Mouse (Mus musculus) heart, embryonic 14.5 days (tissue): ENCODE data around the gene Cyp46a1. TPM values are rescaled to one million over a fixed set of nuclear protein-coding genes. Genes with fewer than 3 reads are reported as not detected.

Experiments
- ATAC-seq: fragments of 200-750 bp; cut with Nextera tagmentation; 2 replicates; pipeline ENCODE4 v1.8.0; 2017; ENCODE audit warnings: low read depth, moderate TSS enrichment; ENCODE audit not compliant: insufficient number of reproducible peaks, insufficient read depth, low FRiP score
- H3K27ac ChIP-seq, 2 experiments: fragments of 200-500 bp in 1 of 2; fragments of 300-500 bp in 1 of 2; sonication (generic) in 1 of 2; replicated peaks in 1 of 2; 2 replicates each; pipeline ENCODE4 v1.5.1; 2012 to 2014; ENCODE audit warnings: low read depth in 2 of 2, low read length in 2 of 2, control low read depth in 1 of 2, mild to moderate bottlenecking in 1 of 2, mixed read lengths in 1 of 2; ENCODE audit not compliant: control insufficient read depth in 1 of 2, insufficient read depth in 1 of 2
- H3K27me3 ChIP-seq: fragments of 300-500 bp; sonication (generic); 2 replicates; pipeline ENCODE4 v1.6.1; 2014; ENCODE audit warnings: mild to moderate bottlenecking, low read length, control low read depth; ENCODE audit not compliant: control insufficient read depth, insufficient read depth
- H3K36me3 ChIP-seq: fragments of 300-500 bp; sonication (generic); 2 replicates; pipeline ENCODE4 v1.6.1; 2014; ENCODE audit warnings: mild to moderate bottlenecking, control low read depth, low read length, mixed read lengths; ENCODE audit not compliant: control insufficient read depth, insufficient read depth
- H3K4me1 ChIP-seq, 2 experiments: fragments of 200-500 bp in 1 of 2; fragments of 300-500 bp in 1 of 2; sonication (generic) in 1 of 2; 2 replicates each; pipeline ENCODE4 v1.6.1; 2012 to 2014; ENCODE audit warnings: low read length in 2 of 2, control low read depth in 1 of 2, mixed read lengths in 1 of 2; ENCODE audit not compliant: control insufficient read depth in 2 of 2, insufficient read depth in 2 of 2
- H3K4me2 ChIP-seq: fragments of 300-500 bp; sonication (generic); 2 replicates; pipeline ENCODE4 v1.6.1; 2014; ENCODE audit warnings: mild to moderate bottlenecking, low read length
- H3K4me3 ChIP-seq, 2 experiments: fragments of 200-500 bp in 1 of 2; fragments of 300-500 bp in 1 of 2; sonication (generic) in 1 of 2; 2 replicates each; pipeline ENCODE4 v1.5.1; 2012 to 2014; ENCODE audit warnings: low read length in 2 of 2, mild to moderate bottlenecking in 2 of 2, control low read depth in 1 of 2, low read depth in 1 of 2, moderate library complexity in 1 of 2; ENCODE audit not compliant: control insufficient read depth in 1 of 2, insufficient read depth in 1 of 2
- H3K9ac ChIP-seq: fragments of 300-500 bp; sonication (generic); 2 replicates; pipeline ENCODE4 v1.6.1; 2014; ENCODE audit warnings: mild to moderate bottlenecking, low read length
- H3K9me3 ChIP-seq: fragments of 300-500 bp; sonication (generic); 2 replicates; pipeline ENCODE4 v1.6.1; 2016; ENCODE audit warnings: low read length, control low read depth; ENCODE audit not compliant: control insufficient read depth
- WGBS: fragments of 180-500 bp; shearing (Covaris S2); extraction: QIAGEN DNeasy Blood & Tissue Kit; methylation state at CpG from one replicate; pipeline ENCODE4 v1.1.7; 2014; 5-methylcytosine and 5-hydroxymethylcytosine counted together
- polyA plus RNA-seq: library from polyadenylated mRNA; unstranded; fragments of >200 nt; fragmentation: Nextera tagmentation; extraction: Ambion mirVana; gene quantifications from 2 replicates; pipeline ENCODE4 v1.2.1, GENCODE M21; 2014

Cyp46a1 gene
- polyA plus RNA-seq, 1 experiment from 2014 or later, result 4.2 TPM

DNA sequence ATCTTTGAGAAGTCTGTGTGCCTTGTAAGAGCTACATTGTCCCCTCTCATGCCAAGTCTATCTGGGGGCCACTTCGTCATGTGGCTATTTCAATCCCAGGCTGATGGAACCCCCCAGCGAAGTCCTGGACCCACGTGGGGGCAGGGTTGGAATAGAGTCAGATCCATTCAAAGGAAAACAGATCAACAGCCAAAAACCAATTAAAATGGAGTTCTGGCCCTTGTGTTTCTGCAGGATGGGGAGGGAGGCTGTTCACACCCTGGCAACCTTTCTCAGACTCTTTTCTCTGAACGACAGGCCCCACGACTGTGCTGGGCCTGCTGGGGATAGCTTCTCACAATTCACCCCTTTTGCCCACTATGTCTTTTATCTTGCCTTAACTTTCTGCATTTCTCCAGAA, 7.8 kb upstream of the Cyp46a1 start:
- peaks cover 44% of the 10 kb centered on the region for H3K27me3 ChIP-seq

DNA sequence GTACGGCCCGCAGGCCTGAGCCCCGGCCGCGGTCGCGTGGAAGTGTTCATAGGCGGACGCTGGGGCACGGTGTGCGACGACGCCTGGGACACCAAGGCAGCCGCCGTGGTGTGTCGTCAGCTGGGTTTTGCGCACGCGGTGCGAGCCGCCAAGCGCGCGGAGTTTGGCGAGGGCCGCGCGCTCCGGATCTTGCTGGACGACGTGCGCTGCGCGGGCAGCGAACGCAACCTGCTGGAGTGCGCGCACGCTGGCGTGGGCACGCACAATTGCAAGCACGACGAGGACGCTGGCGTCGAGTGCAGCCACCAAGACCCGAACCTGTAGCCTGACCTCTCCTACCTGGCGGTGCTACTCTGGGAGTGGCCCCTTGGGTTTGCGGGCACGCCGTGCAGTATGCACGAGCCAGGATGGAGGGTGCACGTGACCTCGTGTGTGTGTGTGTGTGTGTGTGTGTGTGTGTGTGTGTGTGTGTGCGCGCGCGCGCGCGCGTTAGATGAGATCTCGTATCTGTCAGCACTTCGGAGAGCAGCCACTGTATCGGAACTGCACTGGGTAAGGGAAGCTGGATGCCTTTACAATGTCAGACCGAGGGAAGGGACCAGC, 6.2 kb upstream of the Cyp46a1 start:
- Histone ChIP-seq H3K9me3 (no peaks in the 10 kb centered on the region), H3K4me1 (peaks cover 8 to 24% of the 10 kb centered on the region in 2 experiments), H3K9ac (peak overlapping the region; percentile 59), H3K27ac (no peak overlapping the region), H3K4me3 (peak overlapping the region; percentile 31 to 41), H3K4me2 (peak overlapping the region; percentile 72), H3K27me3 (peaks cover 51% of the 10 kb centered on the region), H3K36me3 (no peaks in the 10 kb centered on the region)
- ATAC-seq, result no peak
- whole genome bisulfite sequencing, result under 1% methylated on average over 66 of the region's 66 CpGs

More for the DNA sequence above, 7.8 kb upstream of the Cyp46a1 start:
- ATAC-seq, result no peak
- no peak overlapping the region for H3K9ac ChIP-seq
- no peaks in the 10 kb centered on the region for H3K36me3 ChIP-seq
- H3K9me3 ChIP-seq, result no peaks in the 10 kb centered on the region
- 51% methylated on average over 5 of the region's 5 CpGs for WGBS
- no peak overlapping the region for H3K4me2 ChIP-seq
- H3K4me3 ChIP-seq, result no peak overlapping the region
- no peak overlapping the region for H3K27ac ChIP-seq
- peaks cover 8 to 21% of the 10 kb centered on the region in 2 experiments for H3K4me1 ChIP-seq

DNA sequence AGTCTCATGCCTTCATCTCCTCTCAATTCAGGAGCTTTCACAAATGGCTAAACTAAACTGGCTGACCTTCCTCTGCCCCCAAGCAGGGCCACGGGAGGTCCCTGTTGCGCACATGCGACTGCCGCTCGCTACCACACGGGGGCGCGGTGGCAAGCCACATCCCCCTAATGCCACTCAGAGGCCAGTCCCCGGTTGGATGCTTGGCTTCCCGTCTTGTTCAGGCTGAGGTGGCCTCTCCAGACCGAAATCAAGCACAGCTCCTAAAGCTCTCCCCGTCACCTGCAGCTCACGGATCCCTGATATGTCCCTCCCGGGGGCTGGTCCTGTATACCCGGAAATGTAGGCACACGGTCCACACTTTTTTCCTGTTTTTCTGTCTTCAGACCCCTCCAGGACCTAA, 1.1 kb upstream of the Cyp46a1 start:
- peaks cover 49% of the 10 kb centered on the region for H3K27me3 ChIP-seq
- WGBS, result 2% methylated on average over 16 of the region's 16 CpGs

DNA sequence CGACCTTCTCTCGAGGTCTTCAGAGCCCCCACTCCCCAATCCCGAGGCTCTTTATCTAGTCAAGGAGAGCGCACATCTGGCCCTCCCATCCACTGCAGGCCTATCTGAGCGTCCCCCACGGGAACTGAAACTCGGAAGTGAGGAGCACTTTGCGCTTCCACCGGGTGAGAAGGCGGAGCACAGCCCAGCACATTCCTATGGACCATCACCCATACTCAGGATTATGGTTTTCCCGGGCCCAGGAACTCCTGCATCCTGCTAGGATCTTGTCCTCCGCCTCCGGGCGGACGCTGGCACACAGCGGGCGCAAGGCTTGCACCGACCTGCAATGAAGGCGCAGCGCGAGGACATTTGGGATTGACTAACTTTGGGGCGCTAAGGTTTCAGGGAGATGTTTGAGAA, 699 bp upstream of the Cyp46a1 start:
- H3K4me1 ChIP-seq, result peaks cover 15 to 24% of the 10 kb centered on the region in 2 experiments
- no peaks in the 10 kb centered on the region for H3K9me3 ChIP-seq
- H3K36me3 ChIP-seq, result no peaks in the 10 kb centered on the region
- H3K9ac ChIP-seq, result peak overlapping the region; percentile 54
- ATAC-seq, result no peak
- H3K4me3 ChIP-seq, result peak overlapping the region; percentile 46 to 74
- peak overlapping the region; percentile 36 to 63; a peak in 2 of 4 replicates for H3K27ac ChIP-seq
- H3K27me3 ChIP-seq, result peaks cover 45% of the 10 kb centered on the region
- WGBS, result under 1% methylated on average over 22 of the region's 22 CpGs
- peak overlapping the region; percentile 97 for H3K4me2 ChIP-seq

More for the DNA sequence above, 1.1 kb upstream of the Cyp46a1 start:
- peak overlapping the region; percentile 97 for H3K4me2 ChIP-seq
- H3K4me1 ChIP-seq, result peaks cover 17 to 28% of the 10 kb centered on the region in 2 experiments
- ATAC-seq, result peak; percentile 33; the same call in 1 of the 2 replicates
- H3K36me3 ChIP-seq, result no peaks in the 10 kb centered on the region
- peak overlapping the region; percentile 54 for H3K9ac ChIP-seq
- H3K4me3 ChIP-seq, result peak overlapping the region; percentile 46 to 74
- peak overlapping the region in 1 of 2 experiments; percentile 63; a peak in 1 of 4 replicates for H3K27ac ChIP-seq
- H3K9me3 ChIP-seq, result no peaks in the 10 kb centered on the region

DNA sequence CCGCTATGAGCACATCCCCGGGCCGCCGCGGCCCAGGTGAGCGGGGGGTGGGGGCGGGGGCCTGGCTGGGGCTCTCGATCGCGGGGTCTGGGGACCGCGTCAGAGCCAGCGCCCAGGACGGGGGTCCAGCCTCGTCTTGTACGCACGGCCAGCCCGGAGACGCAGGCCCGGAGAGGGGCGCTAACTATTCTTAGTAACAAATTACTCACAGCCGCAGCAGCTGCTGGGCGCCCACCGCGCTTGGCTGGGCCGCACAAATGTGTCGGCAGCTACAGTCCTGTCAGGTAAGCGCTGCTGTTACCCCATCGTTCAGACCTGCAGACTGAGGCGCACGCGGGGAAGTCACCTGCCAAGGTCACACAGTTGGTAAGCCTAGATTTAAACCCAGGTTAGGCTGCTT, 348 bp downstream of the Cyp46a1 start:
- Histone ChIP-seq H3K4me3 (peak overlapping the region; percentile 64 to 74), H3K4me1 (peaks cover 17 to 27% of the 10 kb centered on the region in 2 experiments), H3K4me2 (peak overlapping the region; percentile 97), H3K9me3 (no peaks in the 10 kb centered on the region), H3K9ac (peak overlapping the region; percentile 73), H3K36me3 (no peaks in the 10 kb centered on the region), H3K27ac (peak overlapping the region in 1 of 2 experiments; percentile 77; a peak in 2 of 4 replicates), H3K27me3 (peaks cover 34% of the 10 kb centered on the region)
- under 1% methylated on average over 28 of the region's 32 CpGs for WGBS
- ATAC-seq, result 0 out of 2 replicates have a peak, but pooled peaks have one; percentile 5

DNA sequence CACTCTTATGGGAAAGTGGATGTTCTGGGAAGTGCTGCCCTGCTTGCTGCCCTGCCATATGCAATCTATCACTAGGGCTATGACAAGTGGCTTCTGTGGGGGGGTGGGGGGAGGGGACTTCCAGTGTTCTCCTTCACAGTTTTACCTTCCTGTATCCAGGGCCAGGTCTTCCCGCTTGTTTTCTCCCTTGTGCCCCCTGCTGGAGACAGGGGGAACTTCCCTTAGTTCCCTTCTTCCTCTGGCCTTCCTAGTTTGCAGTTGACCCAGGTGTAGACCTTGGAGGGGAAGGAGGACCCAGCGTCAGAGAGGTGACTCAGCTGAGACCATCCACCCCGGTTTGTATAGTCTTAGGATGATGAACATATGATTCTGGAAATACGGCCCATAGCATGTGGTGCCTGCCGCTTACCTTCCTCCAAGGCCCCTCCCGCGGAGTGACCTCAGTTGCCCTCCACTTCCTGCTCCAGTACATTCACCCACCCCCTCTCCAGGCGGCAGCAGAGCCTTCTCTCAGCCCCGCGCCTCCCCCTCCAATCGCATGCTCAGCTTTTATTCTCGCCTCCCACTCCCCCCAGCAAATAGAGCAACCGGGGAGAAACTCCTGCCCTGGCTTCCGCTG, 4.5 kb downstream of the Cyp46a1 start:
- no peak overlapping the region for H3K27ac ChIP-seq

DNA sequence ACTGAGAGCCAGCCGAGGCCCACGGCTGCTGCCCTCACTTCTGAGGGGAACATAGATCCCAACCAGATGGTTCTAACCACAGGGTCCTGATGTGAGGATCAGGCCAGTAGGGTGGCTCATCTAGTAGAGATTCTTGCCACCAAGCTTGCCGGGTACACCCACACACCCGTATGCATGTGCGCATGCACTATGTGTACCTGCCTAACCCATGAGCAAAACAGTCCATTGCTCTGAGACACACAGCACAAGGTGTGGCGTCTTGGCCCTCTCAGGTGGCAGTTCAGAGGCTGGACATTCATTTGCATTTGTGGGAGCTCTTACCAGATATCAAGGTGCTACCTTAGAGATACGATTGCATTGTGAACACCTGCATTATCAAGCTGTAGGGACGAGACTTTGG, 14.0 kb downstream of the Cyp46a1 start:
- H3K36me3 ChIP-seq, result no peaks in the 10 kb centered on the region
- H3K27me3 ChIP-seq, result peaks cover 22% of the 10 kb centered on the region
- ATAC-seq, result no peak
- H3K9ac ChIP-seq, result no peak overlapping the region
- WGBS, result 72% methylated on average over 8 of the region's 8 CpGs
- no peaks in the 10 kb centered on the region for H3K9me3 ChIP-seq
- no peak overlapping the region for H3K4me3 ChIP-seq
- H3K4me1 ChIP-seq, result 0 out of 4 replicates have a peak, but pooled peaks cover 0 to 6% of the 10 kb centered on the region in 2 experiments
- H3K27ac ChIP-seq, result no peak overlapping the region
- no peak overlapping the region for H3K4me2 ChIP-seq

More for the DNA sequence above, 4.5 kb downstream of the Cyp46a1 start:
- H3K4me2 ChIP-seq, result no peak overlapping the region
- H3K36me3 ChIP-seq, result no peaks in the 10 kb centered on the region
- ATAC-seq, result no peak
- H3K4me1 ChIP-seq, result peaks cover 6 to 10% of the 10 kb centered on the region in 2 experiments; a peak in 2 of 4 replicates
- H3K4me3 ChIP-seq, result no peak overlapping the region
- H3K9me3 ChIP-seq, result no peaks in the 10 kb centered on the region
- no peak overlapping the region for H3K9ac ChIP-seq
- peaks cover 20% of the 10 kb centered on the region; the same call in 1 of the 2 replicates for H3K27me3 ChIP-seq
- WGBS, result 19% methylated on average over 13 of the region's 14 CpGs
